ENCODE assay signal across 22 mouse cellular contexts in the genomic region with DNA sequence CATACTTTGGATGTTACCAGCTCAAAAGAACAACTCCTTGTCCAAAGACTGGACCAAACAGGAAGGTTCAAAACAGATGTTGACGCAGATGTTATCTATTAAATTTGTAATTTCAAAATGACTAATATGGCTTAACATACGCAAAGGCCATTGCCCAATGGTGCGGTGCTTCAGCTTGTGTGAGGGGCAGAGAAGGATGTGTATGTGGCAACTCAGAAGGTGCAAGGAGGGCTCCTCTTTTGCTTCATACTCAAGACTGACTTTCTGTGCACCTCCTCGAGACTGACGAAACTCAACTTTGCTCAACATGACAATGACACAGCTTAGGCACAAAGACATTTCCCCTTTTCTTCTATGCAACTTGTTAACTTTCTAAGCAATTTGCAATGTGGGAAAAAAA.
DNase-seq lines count a peak whose midpoint lies in the region; ATAC-seq lines count a peak whose summit lies in the region.
"Had no signal": no experiment of that assay in that cellular context is flagged by ENCODE, and none has a peak within 500 bp of the region (broad histone marks: within the 10 kb centered on the region; RNA-seq: fewer than 3 reads in every experiment).

No protein-coding gene starts in this region.

- no peaks in the 10 kb centered on the region for H3K9me3 ChIP-seq in intestine, embryonic 15.5 days
- H3K9me3 ChIP-seq: embryonic facial prominence, embryonic 13.5 days; forebrain, embryonic 12.5 days; heart, embryonic 10.5 days; hindbrain, embryonic 15.5 days had no signal

- no peaks in the 10 kb centered on the region for H3K27me3 ChIP-seq in intestine, embryonic 15.5 days (replicated peaks)
- H3K27me3 ChIP-seq: embryonic facial prominence, embryonic 13.5 days; forebrain, embryonic 12.5 days; hindbrain, embryonic 15.5 days; Patski had no signal

- no peak overlapping the region for H3K4me3 ChIP-seq in intestine, embryonic 15.5 days (replicated peaks)
- H3K4me3 ChIP-seq: embryonic facial prominence, embryonic 13.5 days; forebrain, embryonic 12.5 days; gastrocnemius, adult 2 months; heart, embryonic 10.5 days; hindbrain, embryonic 15.5 days had no signal

- H3K4me1 ChIP-seq in intestine, embryonic 15.5 days (replicated peaks) = 0 out of 2 replicates have a peak, but pooled peaks cover 5% of the 10 kb centered on the region
- H3K4me1 ChIP-seq: heart, embryonic 10.5 days; hindbrain, embryonic 15.5 days had no signal

- H3K36me3 ChIP-seq in intestine, embryonic 15.5 days = no peaks in the 10 kb centered on the region
- H3K36me3 ChIP-seq: embryonic facial prominence, embryonic 13.5 days; forebrain, embryonic 12.5 days; heart, embryonic 10.5 days; hindbrain, embryonic 15.5 days had no signal

- H3K4me2 ChIP-seq in intestine, embryonic 15.5 days (replicated peaks) = no peak overlapping the region
- H3K4me2 ChIP-seq: embryonic facial prominence, embryonic 13.5 days; forebrain, embryonic 12.5 days; hindbrain, embryonic 15.5 days had no signal

- WGBS in intestine, embryonic 15.5 days = 93% methylated on average over 5 of the region's 5 CpGs

- peak; percentile 59 to 88; a peak in 2 of 4 replicates for ATAC-seq in hematopoietic stem cell, adult 5-6 weeks (replicated peaks in 1 of 2; ENCODE audit: insufficient read depth in 1 of 2, low FRiP score in 2 of 2, low TSS enrichment in 1 of 2, low read depth in 1 of 2, poor library complexity in 2 of 2, severe bottlenecking in 2 of 2)
- ATAC-seq in monocyte, adult 5-6 weeks (replicated peaks; ENCODE audit: insufficient number of reproducible peaks, low FRiP score, low TSS enrichment, poor library complexity, severe bottlenecking) = peak; percentile 89
- no peak for ATAC-seq in intestine, embryonic 15.5 days
- ATAC-seq: activated CD4-positive, CD25-positive, alpha-beta regulatory T cell, adult 4 months; forebrain, postnatal 0 days; Patski had no signal

- intact Hi-C loops in heart, postnatal 36 days (cut with DNase I) = no loop called here

- no peak overlapping the region for H3K9ac ChIP-seq in intestine, embryonic 15.5 days
- H3K9ac ChIP-seq: embryonic facial prominence, embryonic 13.5 days; forebrain, embryonic 12.5 days; forebrain, postnatal 0 days; hindbrain, embryonic 15.5 days had no signal

- DNase-seq in lung, postnatal 25 days (ENCODE audit: low spot score) = peak; percentile 5
- DNase-seq in lung, adult 18-20 months = no peak
- peak; percentile 75 for DNase-seq in NIH3T3 (ENCODE audit: low read depth)
- DNase-seq in heart, postnatal 36 days = no peak
- no peak for DNase-seq in cerebellum, adult 9-11 months
- DNase-seq: adrenal gland, postnatal 25 days; cerebellum, adult 18-20 months; cerebellum, postnatal 10 days; forebrain, postnatal 0 days; gastrocnemius, adult 2 months; gastrocnemius, postnatal 25 days; heart, adult 18-20 months; heart, postnatal 10 days had no signal

- H3K27ac ChIP-seq in intestine, embryonic 15.5 days = no peak overlapping the region
- H3K27ac ChIP-seq: embryonic facial prominence, embryonic 13.5 days; forebrain, embryonic 12.5 days; gastrocnemius, adult 2 months; heart, embryonic 10.5 days; hindbrain, embryonic 15.5 days had no signal

Comparison
In these comparisons a context has a peak if more than half of its experiments do, and no peak if none do; other contexts are left out.
1. DNase-seq: peak in lung, postnatal 25 days (single experiment) and NIH3T3 (single experiment); none in lung, adult 18-20 months (0 of 2), heart, postnatal 36 days (0 of 2) and cerebellum, adult 9-11 months (single experiment).